Mouse (Mus musculus) C2C12 (cell line): ENCODE results near the gene Tent2. TPM values are rescaled to one million over a fixed set of nuclear protein-coding genes. Genes with fewer than 3 reads are reported as not detected.

Experiments
- H3K27me3 ChIP-seq: one replicate; pipeline ENCODE4 v1.6.1; 2011; ENCODE audit not compliant: control insufficient read depth, insufficient read depth, insufficient read length
- H3K36me3 ChIP-seq: one replicate; pipeline ENCODE4 v1.6.1; 2011; ENCODE audit not compliant: control insufficient read depth, insufficient read depth
- H3K4me3 ChIP-seq: one replicate; pipeline ENCODE4 v1.5.1; 2011; ENCODE audit warnings: mild to moderate bottlenecking, control low read depth; ENCODE audit not compliant: poor library complexity, insufficient read depth, severe bottlenecking
- H3K79me2 ChIP-seq: one replicate; pipeline ENCODE4 v1.6.1; 2011; ENCODE audit not compliant: control insufficient read depth, insufficient read depth
- H3K79me3 ChIP-seq: one replicate; pipeline ENCODE4 v1.6.1; 2011; ENCODE audit warnings: low read depth, control low read depth
- H3ac ChIP-seq: one replicate; pipeline ENCODE3; 2011; ENCODE audit warnings: low read depth; ENCODE audit not compliant: control insufficient read depth, insufficient read length
- CEBPB ChIP-seq: IDR thresholded peaks from one replicate; pipeline ENCODE4 v1.6.1; 2011; ENCODE audit warnings: low read depth, mild to moderate bottlenecking, control low read depth, moderate library complexity
- CTCF ChIP-seq: IDR thresholded peaks from one replicate; pipeline ENCODE4 v1.5.1; 2011; ENCODE audit not compliant: control insufficient read depth, insufficient read depth, insufficient read length
- FOSL1 ChIP-seq: IDR thresholded peaks from one replicate; pipeline ENCODE4 v1.8.0; 2011; ENCODE audit warnings: mild to moderate bottlenecking, low read length; ENCODE audit not compliant: poor library complexity, insufficient read depth, severe bottlenecking
- MAX ChIP-seq: IDR thresholded peaks from one replicate; pipeline ENCODE4 v1.6.1; 2011; ENCODE audit warnings: mild to moderate bottlenecking, control low read depth
- MYOD1 ChIP-seq: IDR thresholded peaks from one replicate; pipeline ENCODE4 v1.6.1; 2011; ENCODE audit warnings: low read depth; ENCODE audit not compliant: control insufficient read depth, insufficient read length
- MYOG ChIP-seq: IDR thresholded peaks from one replicate; pipeline ENCODE4 v1.6.1; 2011; ENCODE audit not compliant: control insufficient read depth, insufficient read length; ENCODE audit errors: extremely low read depth
- USF1 ChIP-seq: IDR thresholded peaks from one replicate; pipeline ENCODE4 v1.6.1; 2011; ENCODE audit warnings: low read depth, mild to moderate bottlenecking, control low read depth, moderate library complexity
- polyA plus RNA-seq: library from polyadenylated mRNA; unstranded; fragments of >200 nt; fragmentation: generic; extraction: Trizol; gene quantifications from one replicate; pipeline ENCODE4 v1.2.1, GENCODE M21; 2012; ENCODE audit warnings: missing spikeins

Tent2 gene
- polyA plus RNA-seq, 1 experiment = 8.2 TPM

DNA sequence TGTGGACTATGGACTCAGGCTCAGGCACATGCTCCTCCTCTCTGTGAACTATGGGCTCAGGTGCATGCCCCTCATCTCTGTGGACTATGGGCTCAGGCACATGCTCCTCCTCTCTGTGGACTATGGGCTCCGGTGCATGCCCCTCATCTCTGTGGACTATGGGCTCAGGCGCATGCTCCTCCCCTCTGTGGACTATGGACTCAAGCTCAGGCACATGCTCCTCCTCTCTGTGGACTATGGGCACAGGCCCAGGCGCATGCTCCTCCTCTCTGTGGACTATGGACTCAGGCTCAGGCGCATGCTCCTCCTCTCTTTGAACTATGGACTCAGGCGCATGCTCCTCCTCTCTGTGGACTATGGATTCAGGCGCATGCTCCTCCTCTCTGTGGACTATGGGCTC, 95.5 kb downstream of the Tent2 start:
- H3K79me2 ChIP-seq = no peaks in the 10 kb centered on the region
- H3ac ChIP-seq = no peak overlapping the region
- no peak overlapping the region for H3K4me3 ChIP-seq
- H3K79me3 ChIP-seq = no peaks in the 10 kb centered on the region
- H3K27me3 ChIP-seq = no peaks in the 10 kb centered on the region
- no peaks in the 10 kb centered on the region for H3K36me3 ChIP-seq
- TF ChIP-seq MAX (no peak), MYOG (no peak), FOSL1 (no peak), CTCF (no peak), USF1 (no peak), MYOD1 (no peak), CEBPB (no peak)

Other genes starting within 250 kb of the Tent2 start
- gene Cmya5, start 47.7 kb downstream of the Tent2 start, polyA plus RNA-seq = under 0.01 TPM
- gene Homer1, start 107.2 kb upstream of the Tent2 start, polyA plus RNA-seq = 4.8 TPM